Mouse (Mus musculus): Measurements from ENCODE around the gene Psmb10. TPM values are rescaled to one million over a fixed set of nuclear protein-coding genes. Genes with fewer than 3 reads are reported as not detected.

Gene Psmb10
- 100 to 1,000 TPM; 357 to 426 TPM for polyA plus RNA-seq (2017; shearing (Covaris generic))

DNA sequence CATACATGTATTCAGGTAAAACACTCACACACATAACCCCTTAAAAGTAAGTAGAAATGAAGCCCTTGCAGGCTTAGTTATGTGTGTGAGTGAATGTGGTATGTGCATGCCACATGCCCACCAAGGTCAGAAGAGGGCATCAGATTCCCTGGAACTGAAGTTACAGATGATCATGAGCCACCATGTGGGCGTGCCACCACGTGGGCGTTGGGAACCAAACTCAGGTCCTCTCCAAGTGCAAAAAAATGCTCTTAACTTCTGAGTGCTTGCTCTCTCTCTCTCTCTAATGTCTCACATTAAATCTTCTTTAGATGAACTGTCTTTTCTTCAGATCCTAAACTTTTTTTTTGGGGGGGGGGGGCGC, at the start of gene Psmb10:
TSS of gene Psmb10 (minus strand) at position 139 of the 364 bp plus-strand sequence.

DNA sequence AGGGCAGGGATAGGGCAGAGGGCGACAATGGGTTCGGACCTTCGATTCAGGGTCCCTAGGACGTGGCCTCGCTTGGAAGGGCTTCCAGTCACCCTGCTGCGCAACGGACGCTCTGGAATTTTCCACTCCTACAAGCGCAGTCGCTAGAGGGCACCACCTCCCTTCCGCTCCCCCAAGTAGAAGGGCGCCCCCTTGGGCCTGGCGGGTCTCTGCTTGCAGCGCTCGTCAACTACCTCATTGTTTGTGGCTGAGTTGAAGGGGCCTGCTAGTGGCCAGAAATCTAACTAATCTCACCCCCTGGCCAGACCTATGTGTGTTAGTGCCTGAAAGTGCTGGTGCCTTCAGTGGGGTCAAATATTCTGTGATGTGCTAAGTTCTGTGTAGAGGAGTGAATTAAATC, 41.1 kb upstream of the Psmb10 start, which contains the start of gene Dpep3:
TSS of gene Dpep3 (minus strand) at position 105 of the 400 bp plus-strand sequence.

DNA sequence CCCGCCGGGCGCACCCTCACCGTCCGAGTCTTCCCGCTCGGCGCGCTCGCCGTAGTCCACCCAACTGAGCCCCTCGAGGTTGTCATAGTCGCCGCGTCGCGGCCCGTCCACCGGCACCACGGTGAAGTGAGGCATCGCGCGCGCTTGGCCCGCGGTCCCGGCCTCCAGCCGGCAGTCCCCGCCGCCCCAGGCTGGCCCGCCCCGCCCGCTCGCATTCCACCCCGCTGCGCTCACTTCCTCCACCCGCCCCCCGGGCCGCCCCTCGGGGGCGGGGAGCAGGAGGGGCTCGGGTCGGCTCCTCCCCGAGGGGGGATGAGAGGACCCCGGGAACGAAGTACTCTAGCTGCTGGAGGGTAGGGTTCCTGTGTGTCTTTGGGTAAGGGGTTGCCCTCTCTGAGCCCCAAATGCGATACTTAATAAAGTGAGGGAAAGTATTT, 27.7 kb upstream of the Psmb10 start, which contains the start of gene Slc12a4:
TSS of gene Slc12a4 (minus strand) at position 193 of the 437 bp plus-strand sequence.

DNA sequence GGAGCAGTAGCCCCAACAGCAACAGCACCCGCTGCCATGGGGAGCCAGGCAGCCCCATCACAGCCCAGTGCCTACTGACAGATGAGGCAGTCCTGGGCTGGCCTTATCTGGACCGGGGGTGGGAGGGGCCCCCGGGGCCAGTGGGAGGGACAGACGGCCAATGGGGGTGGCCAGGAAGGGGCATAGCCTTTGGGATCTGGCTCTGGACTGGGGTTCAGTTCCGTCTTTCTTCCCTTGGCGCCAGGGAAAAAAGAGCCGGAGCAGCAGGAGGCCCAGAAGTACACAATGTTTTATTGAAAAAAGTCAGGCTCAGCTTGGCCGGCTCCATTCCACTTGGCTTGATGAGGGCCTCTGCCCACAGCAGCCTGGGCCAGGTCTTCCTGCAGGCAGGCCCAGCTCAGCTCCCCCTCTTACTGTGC, 5.1 kb upstream of the Psmb10 start, which contains the start of gene Lcat:
TSS of gene Lcat (minus strand) at position 62 of the 419 bp plus-strand sequence.

DNA sequence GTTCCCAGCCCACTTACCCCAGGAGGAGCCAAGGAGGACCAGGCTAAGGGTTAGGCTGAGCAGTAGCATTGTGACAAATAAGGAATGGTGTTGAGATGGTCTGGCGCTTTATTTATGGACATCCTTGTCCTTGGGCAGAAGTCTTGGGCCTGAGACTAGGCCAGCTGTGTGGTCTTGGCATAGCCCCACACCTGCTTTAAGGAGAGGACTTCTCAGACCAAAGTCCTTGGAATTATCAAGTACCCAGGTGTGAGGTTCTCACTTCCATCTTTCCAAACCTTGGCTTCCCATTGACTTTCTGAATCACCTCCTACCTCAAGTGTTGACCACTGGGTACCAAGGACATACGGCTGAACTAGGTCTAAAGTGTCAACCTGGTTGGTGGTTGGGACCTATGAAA, 4.5 kb downstream of the Psmb10 start, which contains the start of gene Ctrl:
TSS of gene Ctrl (minus strand) at position 101 of the 400 bp plus-strand sequence.

DNA sequence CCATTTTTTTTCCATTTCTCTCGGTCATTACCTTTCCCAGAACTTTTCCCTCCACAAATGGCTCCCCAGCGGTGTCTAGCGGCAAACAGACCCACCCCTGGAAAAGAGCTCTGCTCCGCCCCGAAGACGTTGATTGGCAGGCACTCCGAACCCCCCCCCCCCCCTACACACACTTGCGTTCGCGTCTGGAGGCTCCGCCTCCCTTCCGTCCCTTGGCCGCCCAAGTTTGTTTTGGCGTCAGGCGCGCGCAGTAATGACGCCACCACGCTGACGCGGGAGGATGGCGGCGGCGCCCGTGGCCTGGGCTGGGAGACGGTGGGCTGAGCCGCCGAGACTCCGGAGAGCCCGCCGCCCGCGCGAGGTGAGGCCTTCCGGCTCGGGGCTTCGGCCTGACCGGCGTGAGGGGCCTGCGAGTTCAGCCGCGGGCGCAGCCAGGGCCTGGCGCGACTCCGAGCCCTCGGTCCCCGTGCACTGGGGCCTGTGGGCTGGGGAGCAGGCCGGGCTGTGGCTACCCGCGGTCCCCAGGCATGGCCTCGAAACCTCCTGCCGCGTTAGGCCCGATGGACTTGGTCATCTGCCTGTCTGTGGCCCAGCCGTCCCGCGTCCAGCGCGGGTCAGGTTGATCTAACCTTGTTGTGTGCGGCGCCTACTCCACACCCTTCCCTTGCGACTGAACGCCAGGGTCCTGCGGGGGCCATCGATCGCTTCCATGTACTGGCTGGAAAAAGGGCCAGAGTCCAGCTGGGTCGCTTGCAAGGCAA, 37.9 kb downstream of the Psmb10 start, which contains the start of gene Pskh1:
TSS of gene Pskh1 (plus strand) at position 262 of the 761 bp plus-strand sequence.

DNA sequence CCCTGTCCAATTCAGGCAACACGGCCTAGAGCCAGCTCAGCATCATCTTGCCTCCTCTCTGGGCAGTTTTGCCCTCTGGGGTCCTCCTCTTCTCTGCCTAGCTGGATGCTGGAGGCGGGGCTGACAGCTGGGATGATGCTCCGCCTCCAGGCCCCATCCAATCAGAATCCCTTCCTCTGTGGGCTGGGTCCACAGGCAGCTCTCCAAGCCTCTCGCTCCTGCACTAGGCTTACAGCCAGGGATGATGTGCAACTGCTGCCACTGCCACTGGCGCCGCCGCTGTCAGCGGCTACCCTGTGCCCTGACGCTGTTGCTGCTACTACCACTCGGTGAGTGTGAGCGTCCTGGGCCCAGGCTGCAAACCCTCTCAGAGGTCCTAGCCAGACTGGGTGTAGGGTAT, 44.9 kb downstream of the Psmb10 start, which contains the start of gene Nrn1l:
TSS of gene Nrn1l (plus strand) at position 229 of the 400 bp plus-strand sequence.

Other genes starting within 250 kb of the Psmb10 start
- 10 to 100 TPM; 70.3 to 83.0 TPM for gene Acd, start 237.3 kb downstream of the Psmb10 start, polyA plus RNA-seq (2017; shearing (Covaris generic))
- 10 to 100 TPM in 1 of 2 experiments, 1 to 10 TPM in 1; 7.6 to 16.7 TPM for gene Pard6a, start 237.3 kb downstream of the Psmb10 start, polyA plus RNA-seq (2017; shearing (Covaris generic))
- under 1 TPM in 1 of 2 experiments, not detected in 1; 0.23 TPM for gene 4933405L10Rik, start 230.8 kb downstream of the Psmb10 start, polyA plus RNA-seq (2017; shearing (Covaris generic))
- gene Enkd1, start 230.2 kb downstream of the Psmb10 start, polyA plus RNA-seq (2017; shearing (Covaris generic)), result 1 to 10 TPM; 3.6 to 4.3 TPM
- gene Gfod2, start 179.8 kb downstream of the Psmb10 start, polyA plus RNA-seq (2017; shearing (Covaris generic)), result 1 to 10 TPM; 6.5 to 7.5 TPM
- gene Ranbp10, start 111.1 kb downstream of the Psmb10 start, polyA plus RNA-seq (2017; shearing (Covaris generic)), result 10 to 100 TPM; 19.4 to 27.8 TPM
- 1 to 10 TPM; 1.1 to 1.7 TPM for gene Tsnaxip1, start 110.7 kb downstream of the Psmb10 start, polyA plus RNA-seq (2017; shearing (Covaris generic))
- gene Cenpt, start 85.2 kb downstream of the Psmb10 start, polyA plus RNA-seq (2017; shearing (Covaris generic)), result 10 to 100 TPM; 15.3 to 15.7 TPM
- 10 to 100 TPM; 30.3 to 37.3 TPM for gene Thap11, start 83.3 kb downstream of the Psmb10 start, polyA plus RNA-seq (2017; shearing (Covaris generic))
- gene Nutf2, start 77.9 kb downstream of the Psmb10 start, polyA plus RNA-seq (2017; shearing (Covaris generic)), result 10 to 100 TPM in 1 of 2 experiments, 1 to 10 TPM in 1; 9.7 to 15.3 TPM
- gene Edc4, start 57.6 kb downstream of the Psmb10 start, polyA plus RNA-seq (2017; shearing (Covaris generic)), result 10 to 100 TPM; 74.6 to 95.9 TPM
- gene Nrn1l, start 44.9 kb downstream of the Psmb10 start, polyA plus RNA-seq (2017; shearing (Covaris generic)), result under 1 TPM; 0.86 to 0.94 TPM
- 10 to 100 TPM; 22.7 to 25.5 TPM for gene Pskh1, start 38.0 kb downstream of the Psmb10 start, polyA plus RNA-seq (2017; shearing (Covaris generic))
- gene Ctrl, start 4.6 kb downstream of the Psmb10 start, polyA plus RNA-seq (2017; shearing (Covaris generic)), result 1 to 10 TPM; 1.9 to 3.6 TPM
- gene Lcat, start 4.9 kb upstream of the Psmb10 start, polyA plus RNA-seq (2017; shearing (Covaris generic)), result under 1 TPM; 0.42 to 0.51 TPM
- 10 to 100 TPM; 12.3 to 15.7 TPM for gene Slc12a4, start 27.7 kb upstream of the Psmb10 start, polyA plus RNA-seq (2017; shearing (Covaris generic))
- gene Dpep3, start 41.0 kb upstream of the Psmb10 start, polyA plus RNA-seq (2017; shearing (Covaris generic)), result not detected
- gene Dus2, start 52.9 kb upstream of the Psmb10 start, polyA plus RNA-seq (2017; shearing (Covaris generic)), result 10 to 100 TPM; 24.2 to 34.3 TPM
- gene Dpep2nb, start 67.5 kb upstream of the Psmb10 start, polyA plus RNA-seq (2017; shearing (Covaris generic)), result 1 to 10 TPM in 1 of 2 experiments, not detected in 1; 1.2 TPM
- gene Ddx28, start 73.4 kb upstream of the Psmb10 start, polyA plus RNA-seq (2017; shearing (Covaris generic)), result 10 to 100 TPM; 16.5 to 20.6 TPM
- gene Nfatc3, start 120.4 kb upstream of the Psmb10 start, polyA plus RNA-seq (2017; shearing (Covaris generic)), result 100 to 1,000 TPM; 125 to 142 TPM
- gene Esrp2, start 198.5 kb upstream of the Psmb10 start, polyA plus RNA-seq (2017; shearing (Covaris generic)), result 1 to 10 TPM; 1.2 to 4.4 TPM
- gene Pla2g15, start 212.0 kb upstream of the Psmb10 start, polyA plus RNA-seq (2017; shearing (Covaris generic)), result 10 to 100 TPM; 10.9 to 12.5 TPM
- gene Slc7a6, start 230.4 kb upstream of the Psmb10 start, polyA plus RNA-seq (2017; shearing (Covaris generic)), result 10 to 100 TPM; 31.0 to 47.3 TPM

Measured in inflammation-experienced regulatory T-cells (primary cell).